In genomic region chr17:24352370-24353194, GRCm38 (mm10) we compare ENCODE assay signal across 8 mouse cellular contexts. TPM values are rescaled to one million over a fixed set of nuclear protein-coding genes. Genes with fewer than 3 reads are reported as not detected.
A peak's percentile ranks its signal among the peaks of the same experiment; 100 is the strongest.
DNase-seq lines count a peak whose midpoint lies in the region; ATAC-seq and TF ChIP-seq lines count a peak whose summit lies in the region.

No protein-coding gene starts in this region.

- peak overlapping the region; percentile 91 for H3K4me3 ChIP-seq in heart, adult 2 months
- H3K4me3 ChIP-seq in ES-Bruce4 (ENCODE audit: low read depth, low read length), result peak overlapping the region; percentile 75
- H3K4me3 ChIP-seq in embryonic facial prominence, embryonic 14.5 days (ENCODE audit: low read depth, low read length), result peak overlapping the region; percentile 78
- peak overlapping the region; percentile 82 for H3K4me3 ChIP-seq in intestine, embryonic 16.5 days (ENCODE audit: low read length)
- peak overlapping the region; percentile 85 for H3K4me3 ChIP-seq in midbrain, embryonic 10.5 days

- no peaks in the 10 kb centered on the region for H3K36me3 ChIP-seq in heart, adult 2 months (ENCODE audit: control insufficient read depth, insufficient read depth, low read length)
- no peaks in the 10 kb centered on the region for H3K36me3 ChIP-seq in ES-Bruce4 (ENCODE audit: control insufficient read depth, insufficient read depth, low read length, poor library complexity, severe bottlenecking)
- H3K36me3 ChIP-seq in embryonic facial prominence, embryonic 14.5 days (ENCODE audit: control insufficient read depth, insufficient read depth, low read length), result no peaks in the 10 kb centered on the region
- no peaks in the 10 kb centered on the region for H3K36me3 ChIP-seq in intestine, embryonic 16.5 days (ENCODE audit: control insufficient read depth, insufficient read depth, low read length)
- H3K36me3 ChIP-seq in midbrain, embryonic 10.5 days, result no peaks in the 10 kb centered on the region

- intact Hi-C loops in heart, adult 2 months (cut with DNase I), result loop anchor here (2.0 kb wide), 1 partner anchor 62 kb away; the partner anchor contains the start of gene Rnps1

- H3K9me3 ChIP-seq in ES-Bruce4 (replicated peaks; ENCODE audit: control insufficient read depth, insufficient read depth, low read length, poor library complexity, severe bottlenecking), result no peaks in the 10 kb centered on the region
- no peaks in the 10 kb centered on the region for H3K9me3 ChIP-seq in embryonic facial prominence, embryonic 14.5 days (ENCODE audit: control insufficient read depth, low read length)
- H3K9me3 ChIP-seq in intestine, embryonic 16.5 days (ENCODE audit: control insufficient read depth, low read length), result no peaks in the 10 kb centered on the region
- H3K9me3 ChIP-seq in midbrain, embryonic 10.5 days (replicated peaks), result no peaks in the 10 kb centered on the region

- 8% methylated on average over 36 of the region's 36 CpGs for WGBS in heart, adult 2 months
- WGBS in embryonic facial prominence, embryonic 14.5 days, result 4% methylated on average over 36 of the region's 36 CpGs
- 4% methylated on average over 36 of the region's 36 CpGs for WGBS in intestine, embryonic 16.5 days
- WGBS in midbrain, embryonic 10.5 days, result 3% methylated on average over 36 of the region's 36 CpGs

- peak overlapping the region; percentile 98 for H3K4me2 ChIP-seq in embryonic facial prominence, embryonic 14.5 days (ENCODE audit: low read depth, low read length)
- H3K4me2 ChIP-seq in intestine, embryonic 16.5 days (ENCODE audit: low read depth, low read length), result peak overlapping the region; percentile 97

- H3K79me2 ChIP-seq in heart, adult 2 months (replicated peaks; ENCODE audit: control insufficient read depth, insufficient read depth, low read length), result 0 out of 2 replicates have a peak, but pooled peaks cover 1% of the 10 kb centered on the region

- peaks cover 7% of the 10 kb centered on the region for H3K4me1 ChIP-seq in heart, adult 2 months (ENCODE audit: control insufficient read depth, insufficient read depth, low read length)
- H3K4me1 ChIP-seq in ES-Bruce4 (ENCODE audit: control insufficient read depth, insufficient read depth, low read length), result no peaks in the 10 kb centered on the region
- peaks cover 12% of the 10 kb centered on the region; the same call in 1 of the 2 replicates for H3K4me1 ChIP-seq in embryonic facial prominence, embryonic 14.5 days (ENCODE audit: control insufficient read depth, insufficient read depth, low read length)
- peaks cover 6% of the 10 kb centered on the region for H3K4me1 ChIP-seq in intestine, embryonic 16.5 days (ENCODE audit: control insufficient read depth, insufficient read depth, low read length)
- H3K4me1 ChIP-seq in midbrain, embryonic 10.5 days, result peaks cover 29% of the 10 kb centered on the region

- TF ChIP-seq CTCF in heart, adult 2 months (IDR thresholded peaks at IDR 0.05), result no peak
- TF ChIP-seq CTCF in ES-Bruce4 (IDR thresholded peaks at IDR 0.05; ENCODE audit: low read depth, low read length), result no peak

- ATAC-seq in embryonic facial prominence, embryonic 14.5 days (ENCODE audit: low read depth), result no peak
- ATAC-seq in intestine, embryonic 16.5 days, result peak; percentile 45

- TF ChIP-seq POLR2A in heart, adult 2 months (IDR thresholded peaks at IDR 0.05; ENCODE audit: insufficient read depth, low read depth, low read length), result no peak
- TF ChIP-seq POLR2A in ES-Bruce4 (IDR thresholded peaks at IDR 0.05; ENCODE audit: insufficient read depth, low read length), result no peak

- DNase-seq in heart, adult 2 months, result no peak
- no peak for DNase-seq in heart, adult 11 months
- DNase-seq in embryonic facial prominence, embryonic 14.5 days (ENCODE audit: low spot score), result no peak
- DNase-seq in midbrain, embryonic 10.5 days (ENCODE audit: low spot score), result no peak
- no peak for DNase-seq in gastrocnemius, postnatal 10 days
- DNase-seq in urinary bladder, postnatal 36 days (ENCODE audit: low spot score in 2 of 2), result no peak

- H3K27ac ChIP-seq in heart, adult 2 months, result peak overlapping the region; percentile 89
- no peak overlapping the region for H3K27ac ChIP-seq in ES-Bruce4 (ENCODE audit: insufficient read depth, low read length)
- no peak overlapping the region; the same call in 1 of the 2 replicates for H3K27ac ChIP-seq in embryonic facial prominence, embryonic 14.5 days (replicated peaks; ENCODE audit: low read depth, low read length)
- peak overlapping the region; percentile 70 for H3K27ac ChIP-seq in intestine, embryonic 16.5 days (ENCODE audit: low read length)
- peak overlapping the region; percentile 88 for H3K27ac ChIP-seq in midbrain, embryonic 10.5 days (replicated peaks)

- no peaks in the 10 kb centered on the region for H3K27me3 ChIP-seq in heart, adult 2 months (ENCODE audit: control insufficient read depth, insufficient read depth, low read length)
- no peaks in the 10 kb centered on the region for H3K27me3 ChIP-seq in ES-Bruce4 (ENCODE audit: control insufficient read depth, insufficient read depth, low read length, poor library complexity, severe bottlenecking)
- peaks cover 25% of the 10 kb centered on the region for H3K27me3 ChIP-seq in embryonic facial prominence, embryonic 14.5 days (replicated peaks; ENCODE audit: control insufficient read depth, insufficient read depth, low read length)
- peaks cover 4% of the 10 kb centered on the region; the same call in 1 of the 2 replicates for H3K27me3 ChIP-seq in intestine, embryonic 16.5 days (replicated peaks; ENCODE audit: control insufficient read depth, insufficient read depth, low read length)
- H3K27me3 ChIP-seq in midbrain, embryonic 10.5 days (ENCODE audit: low read depth, poor library complexity, severe bottlenecking), result peaks cover 40% of the 10 kb centered on the region

- H3K9ac ChIP-seq in heart, adult 2 months (ENCODE audit: low read depth, low read length), result peak overlapping the region; percentile 86
- H3K9ac ChIP-seq in ES-Bruce4 (ENCODE audit: low read depth, poor library complexity, severe bottlenecking), result peak overlapping the region; percentile 64
- peak overlapping the region; percentile 77 for H3K9ac ChIP-seq in embryonic facial prominence, embryonic 14.5 days (ENCODE audit: low read depth, low read length)
- H3K9ac ChIP-seq in intestine, embryonic 16.5 days (ENCODE audit: low read depth, low read length), result peak overlapping the region; percentile 88

- no peak for TF ChIP-seq EP300 in heart, adult 2 months (IDR thresholded peaks at IDR 0.05; ENCODE audit: insufficient read depth, low read depth, low read length)
- TF ChIP-seq EP300 in ES-Bruce4 (IDR thresholded peaks at IDR 0.05; ENCODE audit: insufficient read depth, low read depth, low read length), result no peak

RNA-seq across cellular contexts. Expression of gene Abca3, which starts 0.8 kb away (rescaled TPM):
- 10 to 100 TPM; 12.1 to 12.6 TPM for total RNA-seq in heart, adult 2 months (2021)
- polyA plus RNA-seq in heart, adult 2 months (2012; rRNA removed), result 13.4 and 15.7 TPM in 2 replicates
- polyA plus RNA-seq in ES-Bruce4 (2011; ENCODE audit: insufficient read depth, insufficient read length, low read depth, missing spikeins), result 15.1 and 15.4 TPM in 2 replicates
- 10.1 TPM in 2 replicates for polyA plus RNA-seq in embryonic facial prominence, embryonic 14.5 days (2014; fragmentation: Nextera tagmentation; extraction: Ambion mirVana)
- 9.6 and 11.3 TPM in 2 replicates for polyA plus RNA-seq in intestine, embryonic 16.5 days (2015; fragmentation: Nextera tagmentation; extraction: Ambion mirVana)
- polyA plus RNA-seq in midbrain, embryonic 10.5 days (2016; fragmentation: Nextera tagmentation; extraction: Ambion mirVana), result 8.6 and 13.3 TPM in 2 replicates
- total RNA-seq in gastrocnemius, postnatal 10 days (2021), result 10 to 100 TPM; 10.2 to 11.4 TPM

RNA-seq across cellular contexts. Expression of gene Abca17, which starts 1.7 kb away (rescaled TPM):
- not detected for total RNA-seq in heart, adult 2 months (2021)
- not detected in 2 replicates for polyA plus RNA-seq in heart, adult 2 months (2012; rRNA removed)
- polyA plus RNA-seq in ES-Bruce4 (2011; ENCODE audit: insufficient read depth, insufficient read length, low read depth, missing spikeins), result not detected in 2 replicates
- not detected in 2 replicates for polyA plus RNA-seq in embryonic facial prominence, embryonic 14.5 days (2014; fragmentation: Nextera tagmentation; extraction: Ambion mirVana)
- not detected in 2 replicates for polyA plus RNA-seq in intestine, embryonic 16.5 days (2015; fragmentation: Nextera tagmentation; extraction: Ambion mirVana)
- 0.12 TPM in 1 of 2 replicates, not detected in the other for polyA plus RNA-seq in midbrain, embryonic 10.5 days (2016; fragmentation: Nextera tagmentation; extraction: Ambion mirVana)
- total RNA-seq in gastrocnemius, postnatal 10 days (2021), result under 1 TPM in 1 of 2 experiments, not detected in 1; 0.05 TPM

Comparison
In these comparisons a context has a peak if more than half of its experiments do, and no peak if none do; other contexts are left out.
1. H3K27ac ChIP-seq: peak in heart, adult 2 months (single experiment), intestine, embryonic 16.5 days (single experiment) and midbrain, embryonic 10.5 days (single experiment); none in ES-Bruce4 (single experiment) and embryonic facial prominence, embryonic 14.5 days (single experiment).
2. Peak in every context shown above with its lines, with median percentiles within 50 percentile points of each other: H3K4me3 ChIP-seq and H3K9ac ChIP-seq.